Mouse (Mus musculus) liver, embryonic 14.5 days (tissue): ENCODE measurements around the gene Cpeb3. TPM values are rescaled to one million over a fixed set of nuclear protein-coding genes. Genes with fewer than 3 reads are reported as not detected.

Source experiments
- ATAC-seq: fragments of 200-750 bp; cut with Nextera tagmentation; 2 replicates; pipeline ENCODE4 v1.8.0; 2017; ENCODE audit warnings: moderate number of reproducible peaks, mild to moderate bottlenecking, moderate library complexity; ENCODE audit not compliant: insufficient read depth
- DNase-seq, 3 experiments: peaks; one replicate each; pipeline ENCODE4 v3.0.0-alpha.2; 2012 to 2013; ENCODE audit warnings: low read depth in 3 of 3, low spot score in 3 of 3
- H3K27ac ChIP-seq: fragments of 300-500 bp; sonication (generic); 2 replicates; pipeline ENCODE4 v1.5.1; 2014; ENCODE audit warnings: moderate library complexity, mild to moderate bottlenecking, control low read depth, inconsistent platforms
- H3K27me3 ChIP-seq: fragments of 300-500 bp; sonication (generic); 2 replicates; pipeline ENCODE4 v1.6.1; 2014; ENCODE audit warnings: mild to moderate bottlenecking, low read length, moderate library complexity; ENCODE audit not compliant: control insufficient read depth, insufficient read depth
- H3K36me3 ChIP-seq: fragments of 300-500 bp; sonication (generic); replicated peaks from 2 replicates; pipeline ENCODE4 v1.6.1; 2014; ENCODE audit warnings: low read depth; ENCODE audit not compliant: control insufficient read depth, insufficient read depth
- H3K4me1 ChIP-seq, 2 experiments: fragments of 200-500 bp in 1 of 2; fragments of 300-500 bp in 1 of 2; sonication (generic) in 1 of 2; replicated peaks; 2 replicates each; pipeline ENCODE4 v1.6.1; 2012 to 2014; ENCODE audit warnings: antibody characterized with exemption in 1 of 2, inconsistent platforms in 1 of 2, low read length in 1 of 2; ENCODE audit not compliant: control insufficient read depth in 2 of 2, insufficient read depth in 2 of 2
- H3K4me2 ChIP-seq: fragments of 300-500 bp; sonication (generic); 2 replicates; pipeline ENCODE4 v1.6.1; 2014; ENCODE audit warnings: low read depth, mild to moderate bottlenecking, control low read depth, moderate library complexity
- H3K4me3 ChIP-seq, 2 experiments: fragments of 200-500 bp in 1 of 2; fragments of 300-500 bp in 1 of 2; sonication (generic) in 1 of 2; 2 replicates each; pipeline ENCODE4 v1.5.1; 2012 to 2014; ENCODE audit warnings: low read depth in 2 of 2, low read length in 2 of 2, mild to moderate bottlenecking in 2 of 2, control low read depth in 1 of 2, inconsistent platforms in 1 of 2, moderate library complexity in 1 of 2; ENCODE audit not compliant: insufficient read depth in 1 of 2
- H3K9ac ChIP-seq: fragments of 300-500 bp; sonication (generic); replicated peaks from 2 replicates; pipeline ENCODE4 v1.6.1; 2014; ENCODE audit warnings: mild to moderate bottlenecking, control low read depth, moderate library complexity
- H3K9me3 ChIP-seq: fragments of 300-500 bp; sonication (generic); 2 replicates; pipeline ENCODE4 v1.6.1; 2016; ENCODE audit warnings: low read length, mixed read lengths; ENCODE audit not compliant: control insufficient read depth
- CTCF ChIP-seq: IDR thresholded peaks from 2 replicates; pipeline ENCODE4 v1.5.1; 2016; ENCODE audit warnings: antibody characterized with exemption, low read depth, control low read depth
- EP300 ChIP-seq: IDR thresholded peaks from 2 replicates; pipeline ENCODE4 v1.6.1; 2016; ENCODE audit warnings: antibody characterized with exemption, low read depth
- WGBS: fragments of 180-500 bp; shearing (Covaris S2); extraction: QIAGEN DNeasy Blood & Tissue Kit; methylation state at CpG from one replicate; pipeline ENCODE4 v1.1.7; 2014; ENCODE audit not compliant: insufficient replicate concordance; 5-methylcytosine and 5-hydroxymethylcytosine counted together
- polyA plus RNA-seq, 2 experiments: library from polyadenylated mRNA; depleted of rRNA in 1 of 2; stranded (reverse) in 1 of 2; unstranded in 1 of 2; fragments of >200 nt; fragmentation: Nextera tagmentation in 1 of 2; extraction: Ambion mirVana in 1 of 2; gene quantifications; 2 replicates each; pipeline versions ENCODE4 v1.2.1 to v1.2.3; 2012 to 2014

The Cpeb3 gene
- polyA plus RNA-seq, 2 experiments, result 1.9 to 2.4 TPM

GRCm38 (mm10) chr19:37088043-37088748, 120.2 kb downstream of the Cpeb3 start:
- Histone ChIP-seq H3K27me3 (no peaks in the 10 kb centered on the region), H3K27ac (no peak overlapping the region), H3K9ac (no peak overlapping the region), H3K4me3 (no peak overlapping the region), H3K36me3 (no peaks in the 10 kb centered on the region), H3K4me2 (no peak overlapping the region), H3K4me1 (no peaks in the 10 kb centered on the region), H3K9me3 (no peaks in the 10 kb centered on the region)
- DNase-seq (no peak), ATAC-seq (no peak)
- TF ChIP-seq CTCF (no peak), EP300 (no peak)
- 79% methylated on average over 8 of the region's 8 CpGs for WGBS

GRCm38 (mm10) chr19:37084546-37084945, 123.9 kb downstream of the Cpeb3 start:
- ATAC-seq (no peak), DNase-seq (no peak)
- no peak overlapping the region for H3K4me2 ChIP-seq
- TF ChIP-seq CTCF (no peak), EP300 (no peak)
- whole genome bisulfite sequencing, result 61% methylated on average over 3 of the region's 3 CpGs
- H3K27ac ChIP-seq, result no peak overlapping the region
- no peaks in the 10 kb centered on the region for H3K4me1 ChIP-seq
- no peaks in the 10 kb centered on the region for H3K27me3 ChIP-seq
- no peaks in the 10 kb centered on the region for H3K9me3 ChIP-seq
- no peak overlapping the region for H3K9ac ChIP-seq
- H3K36me3 ChIP-seq, result no peaks in the 10 kb centered on the region
- H3K4me3 ChIP-seq, result no peak overlapping the region

- no peaks in the 10 kb centered on the region for H3K9me3 ChIP-seq
- no peak overlapping the region for H3K4me2 ChIP-seq
- H3K9ac ChIP-seq, result no peak overlapping the region
- 53% methylated on average over 6 of the region's 6 CpGs for WGBS
- TF ChIP-seq CTCF (peak; percentile 30; the same call in 1 of the 2 replicates), EP300 (no peak)
- H3K4me3 ChIP-seq, result no peak overlapping the region
- no peaks in the 10 kb centered on the region for H3K4me1 ChIP-seq
- no peaks in the 10 kb centered on the region for H3K27me3 ChIP-seq
- H3K36me3 ChIP-seq, result no peaks in the 10 kb centered on the region
- H3K27ac ChIP-seq, result no peak overlapping the region
- ATAC-seq (no peak), DNase-seq (no peak)
These were observed 126.9 kb downstream of the Cpeb3 start for GRCm38 (mm10) chr19:37081467-37081866.

- H3K27ac ChIP-seq, result no peak overlapping the region
- no peaks in the 10 kb centered on the region for H3K9me3 ChIP-seq
- no peak overlapping the region for H3K4me2 ChIP-seq
- TF ChIP-seq EP300 (no peak), CTCF (no peak)
- no peak overlapping the region for H3K9ac ChIP-seq
- ATAC-seq (no peak), DNase-seq (no peak)
- WGBS, result 80% methylated on average over 6 of the region's 6 CpGs
- H3K4me3 ChIP-seq, result no peak overlapping the region
- no peaks in the 10 kb centered on the region for H3K27me3 ChIP-seq
- H3K4me1 ChIP-seq, result no peaks in the 10 kb centered on the region
- H3K36me3 ChIP-seq, result no peaks in the 10 kb centered on the region
These were observed 129.2 kb downstream of the Cpeb3 start for GRCm38 (mm10) chr19:37079151-37079550.

- Histone ChIP-seq H3K4me3 (no peak overlapping the region), H3K27ac (no peak overlapping the region), H3K4me2 (no peak overlapping the region), H3K9ac (no peak overlapping the region), H3K27me3 (no peaks in the 10 kb centered on the region), H3K4me1 (no peaks in the 10 kb centered on the region), H3K36me3 (no peaks in the 10 kb centered on the region), H3K9me3 (no peaks in the 10 kb centered on the region)
- ATAC-seq, result no peak
- TF ChIP-seq EP300 (no peak), CTCF (no peak)
- DNase-seq, result no peak
- 70% methylated on average over 1 of the region's 1 CpGs for WGBS
These were observed 129.8 kb downstream of the Cpeb3 start for GRCm38 (mm10) chr19:37078571-37078970.
